Mouse (Mus musculus): ENCODE results near the gene Pak1. TPM values are rescaled to one million over a fixed set of nuclear protein-coding genes. Genes with fewer than 3 reads are reported as not detected.

The Pak1 gene
- polyA plus RNA-seq, 1 experiment from 2014 or later = 88.8 TPM

DNA sequence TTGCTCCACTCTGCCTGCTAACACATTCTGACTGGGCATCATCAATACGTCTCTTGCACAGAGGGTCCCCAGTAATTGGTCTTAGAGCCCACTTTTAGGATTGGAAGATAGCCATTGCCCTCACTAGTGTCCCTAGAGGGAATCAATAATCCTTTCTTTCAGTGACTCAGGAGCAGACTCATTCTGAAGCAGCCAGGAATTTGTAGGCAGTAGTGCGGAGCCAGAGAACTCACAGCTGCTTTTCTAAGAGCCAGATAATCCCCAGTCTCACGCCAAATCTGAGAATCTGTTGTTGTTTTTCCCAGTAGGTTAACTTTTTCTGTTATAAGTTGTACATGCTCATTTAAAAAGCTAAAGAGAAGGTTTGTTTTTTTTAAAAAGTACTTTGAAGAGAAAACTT, 13.0 kb upstream of the Pak1 start:
- WGBS = 57% methylated on average over 3 of the region's 3 CpGs
- H3K4me2 ChIP-seq (replicated peaks; ENCODE audit: low read depth, low read length) = no peak overlapping the region
- H3K4me3 ChIP-seq (ENCODE audit: low read depth, low read length) = no peak overlapping the region
- ATAC-seq (ENCODE audit: low FRiP score) (no peak), DNase-seq (ENCODE audit: low spot score) (no peak)
- no peak overlapping the region for H3K27ac ChIP-seq (ENCODE audit: low read depth, low read length)
- H3K27me3 ChIP-seq (ENCODE audit: control insufficient read depth, insufficient read depth, low read length) = no peaks in the 10 kb centered on the region
- no peaks in the 10 kb centered on the region for H3K4me1 ChIP-seq (replicated peaks; ENCODE audit: control insufficient read depth, insufficient read depth, low read length)
- no peak overlapping the region for H3K9ac ChIP-seq (ENCODE audit: low read depth, low read length)
- no peaks in the 10 kb centered on the region for H3K9me3 ChIP-seq (ENCODE audit: control insufficient read depth, low read length)
- H3K36me3 ChIP-seq (ENCODE audit: control insufficient read depth, insufficient read depth, low read length) = no peaks in the 10 kb centered on the region

GRCm38 (mm10) chr7:97775923-97776322, 12.4 kb upstream of the Pak1 start:
- H3K27ac ChIP-seq (ENCODE audit: low read depth, low read length) = no peak overlapping the region
- ATAC-seq (ENCODE audit: low FRiP score) (no peak), DNase-seq (ENCODE audit: low spot score) (no peak)
- H3K4me2 ChIP-seq (replicated peaks; ENCODE audit: low read depth, low read length) = no peak overlapping the region
- H3K4me1 ChIP-seq (replicated peaks; ENCODE audit: control insufficient read depth, insufficient read depth, low read length) = no peaks in the 10 kb centered on the region
- no peak overlapping the region for H3K4me3 ChIP-seq (ENCODE audit: low read depth, low read length)
- WGBS = 83% methylated on average over 2 of the region's 2 CpGs
- no peaks in the 10 kb centered on the region for H3K27me3 ChIP-seq (ENCODE audit: control insufficient read depth, insufficient read depth, low read length)
- no peaks in the 10 kb centered on the region for H3K36me3 ChIP-seq (ENCODE audit: control insufficient read depth, insufficient read depth, low read length)
- H3K9ac ChIP-seq (ENCODE audit: low read depth, low read length) = no peak overlapping the region
- H3K9me3 ChIP-seq (ENCODE audit: control insufficient read depth, low read length) = no peaks in the 10 kb centered on the region

DNA sequence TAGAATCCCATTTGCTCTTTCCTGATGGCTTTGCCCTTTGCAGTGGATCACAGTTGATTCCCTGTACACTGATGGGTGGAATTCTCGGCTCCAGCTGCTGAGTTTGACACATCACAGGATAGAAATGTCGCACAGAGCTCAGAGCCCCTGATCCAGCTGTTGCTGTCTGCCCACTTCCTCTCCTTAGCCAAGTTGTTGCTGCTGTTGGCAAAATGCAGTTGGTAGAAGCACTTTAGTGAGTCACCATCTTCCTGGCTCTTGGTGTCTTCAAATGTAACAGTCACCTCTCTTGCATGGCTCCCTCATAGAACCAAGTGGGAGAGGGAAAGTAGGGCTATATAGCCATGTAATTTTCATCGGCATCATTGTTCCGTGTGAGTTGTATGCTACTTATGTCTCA, 11.2 kb upstream of the Pak1 start:
- no peaks in the 10 kb centered on the region for H3K27me3 ChIP-seq (ENCODE audit: control insufficient read depth, insufficient read depth, low read length)
- DNase-seq (ENCODE audit: low spot score) (no peak), ATAC-seq (ENCODE audit: low FRiP score) (no peak)
- no peaks in the 10 kb centered on the region for H3K4me1 ChIP-seq (replicated peaks; ENCODE audit: control insufficient read depth, insufficient read depth, low read length)
- H3K27ac ChIP-seq (ENCODE audit: low read depth, low read length) = no peak overlapping the region
- H3K36me3 ChIP-seq (ENCODE audit: control insufficient read depth, insufficient read depth, low read length) = no peaks in the 10 kb centered on the region
- H3K4me3 ChIP-seq (ENCODE audit: low read depth, low read length) = no peak overlapping the region
- 89% methylated on average over 4 of the region's 4 CpGs for WGBS
- no peak overlapping the region for H3K4me2 ChIP-seq (replicated peaks; ENCODE audit: low read depth, low read length)
- H3K9me3 ChIP-seq (ENCODE audit: control insufficient read depth, low read length) = no peaks in the 10 kb centered on the region
- no peak overlapping the region for H3K9ac ChIP-seq (ENCODE audit: low read depth, low read length)

- H3K4me3 ChIP-seq (ENCODE audit: low read depth, low read length) = no peak overlapping the region
- 83% methylated on average over 1 of the region's 1 CpGs for WGBS
- ATAC-seq (ENCODE audit: low FRiP score) = no peak
- H3K9ac ChIP-seq (ENCODE audit: low read depth, low read length) = no peak overlapping the region
- H3K36me3 ChIP-seq (ENCODE audit: control insufficient read depth, insufficient read depth, low read length) = no peaks in the 10 kb centered on the region
- no peaks in the 10 kb centered on the region for H3K4me1 ChIP-seq (replicated peaks; ENCODE audit: control insufficient read depth, insufficient read depth, low read length)
- DNase-seq (ENCODE audit: low spot score) = no peak
- H3K9me3 ChIP-seq (ENCODE audit: control insufficient read depth, low read length) = no peaks in the 10 kb centered on the region
- no peak overlapping the region for H3K4me2 ChIP-seq (replicated peaks; ENCODE audit: low read depth, low read length)
- H3K27ac ChIP-seq (ENCODE audit: low read depth, low read length) = no peak overlapping the region
- H3K27me3 ChIP-seq (ENCODE audit: control insufficient read depth, insufficient read depth, low read length) = no peaks in the 10 kb centered on the region
These were observed 8.1 kb upstream of the Pak1 start for GRCm38 (mm10) chr7:97780222-97780621.

DNA sequence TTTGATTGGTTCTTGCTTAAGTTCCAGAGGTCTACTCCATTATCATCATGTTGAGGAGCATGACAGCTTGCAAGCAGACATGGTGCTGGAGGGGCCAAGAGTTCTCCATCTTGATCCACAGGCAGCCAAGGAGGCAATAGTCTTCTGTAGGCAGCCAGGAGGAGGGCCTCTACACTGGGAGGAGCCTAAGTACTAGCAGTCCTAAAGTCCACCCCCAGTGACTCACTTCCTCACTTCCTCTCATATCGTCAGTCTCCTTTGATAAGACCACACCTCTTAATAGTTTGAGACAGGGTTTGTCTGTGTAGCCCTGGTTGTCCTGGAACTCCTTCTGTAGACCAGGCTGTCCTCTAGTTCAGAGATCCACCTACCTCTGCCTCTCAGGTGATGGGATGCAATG, 7.5 kb upstream of the Pak1 start:
- Histone ChIP-seq H3K4me2 (replicated peaks; ENCODE audit: low read depth, low read length) (no peak overlapping the region), H3K9ac (ENCODE audit: low read depth, low read length) (no peak overlapping the region), H3K9me3 (ENCODE audit: control insufficient read depth, low read length) (no peaks in the 10 kb centered on the region), H3K27me3 (ENCODE audit: control insufficient read depth, insufficient read depth, low read length) (no peaks in the 10 kb centered on the region), H3K4me3 (ENCODE audit: low read depth, low read length) (no peak overlapping the region), H3K36me3 (ENCODE audit: control insufficient read depth, insufficient read depth, low read length) (no peaks in the 10 kb centered on the region), H3K27ac (ENCODE audit: low read depth, low read length) (no peak overlapping the region), H3K4me1 (replicated peaks; ENCODE audit: control insufficient read depth, insufficient read depth, low read length) (no peaks in the 10 kb centered on the region)
- WGBS = 85% methylated on average over 1 of the region's 1 CpGs
- no peak for ATAC-seq (ENCODE audit: low FRiP score)
- DNase-seq (ENCODE audit: low spot score) = no peak

- no peak overlapping the region for H3K4me2 ChIP-seq (replicated peaks; ENCODE audit: low read depth, low read length)
- H3K4me1 ChIP-seq (replicated peaks; ENCODE audit: control insufficient read depth, insufficient read depth, low read length) = no peaks in the 10 kb centered on the region
- no peak overlapping the region for H3K4me3 ChIP-seq (ENCODE audit: low read depth, low read length)
- no peaks in the 10 kb centered on the region for H3K36me3 ChIP-seq (ENCODE audit: control insufficient read depth, insufficient read depth, low read length)
- H3K27me3 ChIP-seq (ENCODE audit: control insufficient read depth, insufficient read depth, low read length) = no peaks in the 10 kb centered on the region
- WGBS = 73% methylated on average over 8 of the region's 8 CpGs
- no peaks in the 10 kb centered on the region for H3K9me3 ChIP-seq (ENCODE audit: control insufficient read depth, low read length)
- no peak overlapping the region for H3K9ac ChIP-seq (ENCODE audit: low read depth, low read length)
- DNase-seq (ENCODE audit: low spot score) (no peak), ATAC-seq (ENCODE audit: low FRiP score) (no peak)
- H3K27ac ChIP-seq (ENCODE audit: low read depth, low read length) = no peak overlapping the region
These were observed 6.8 kb upstream of the Pak1 start for GRCm38 (mm10) chr7:97781496-97781895.

- no peak overlapping the region for H3K4me3 ChIP-seq (ENCODE audit: low read depth, low read length)
- ATAC-seq (ENCODE audit: low FRiP score) (no peak), DNase-seq (ENCODE audit: low spot score) (no peak)
- 67% methylated on average over 5 of the region's 5 CpGs for WGBS
- no peaks in the 10 kb centered on the region for H3K27me3 ChIP-seq (ENCODE audit: control insufficient read depth, insufficient read depth, low read length)
- H3K27ac ChIP-seq (ENCODE audit: low read depth, low read length) = no peak overlapping the region
- no peaks in the 10 kb centered on the region for H3K9me3 ChIP-seq (ENCODE audit: control insufficient read depth, low read length)
- no peaks in the 10 kb centered on the region for H3K36me3 ChIP-seq (ENCODE audit: control insufficient read depth, insufficient read depth, low read length)
- no peak overlapping the region for H3K9ac ChIP-seq (ENCODE audit: low read depth, low read length)
- H3K4me2 ChIP-seq (replicated peaks; ENCODE audit: low read depth, low read length) = no peak overlapping the region
- no peaks in the 10 kb centered on the region for H3K4me1 ChIP-seq (replicated peaks; ENCODE audit: control insufficient read depth, insufficient read depth, low read length)
These were observed 4.8 kb upstream of the Pak1 start for GRCm38 (mm10) chr7:97783523-97783922.

- H3K27ac ChIP-seq (ENCODE audit: low read depth, low read length) = peak overlapping the region; percentile 78
- peak; percentile 58 for ATAC-seq (ENCODE audit: low FRiP score)
These were observed 535 bp downstream of the Pak1 start for GRCm38 (mm10) chr7:97788669-97789483.

GRCm38 (mm10) chr7:97790272-97790671, 1.9 kb downstream of the Pak1 start:
- no peaks in the 10 kb centered on the region for H3K36me3 ChIP-seq (ENCODE audit: control insufficient read depth, insufficient read depth, low read length)
- WGBS = 34% methylated on average over 2 of the region's 2 CpGs
- peak overlapping the region; percentile 86 for H3K4me2 ChIP-seq (replicated peaks; ENCODE audit: low read depth, low read length)
- H3K4me3 ChIP-seq (ENCODE audit: low read depth, low read length) = peak overlapping the region; percentile 87; the same call in 1 of the 2 replicates
- DNase-seq (ENCODE audit: low spot score) (no peak), ATAC-seq (ENCODE audit: low FRiP score) (no peak)
- no peaks in the 10 kb centered on the region for H3K27me3 ChIP-seq (ENCODE audit: control insufficient read depth, insufficient read depth, low read length)
- peaks cover 7% of the 10 kb centered on the region; the same call in 1 of the 2 replicates for H3K4me1 ChIP-seq (replicated peaks; ENCODE audit: control insufficient read depth, insufficient read depth, low read length)
- H3K9me3 ChIP-seq (ENCODE audit: control insufficient read depth, low read length) = no peaks in the 10 kb centered on the region
- H3K9ac ChIP-seq (ENCODE audit: low read depth, low read length) = no peak overlapping the region
- no peak overlapping the region for H3K27ac ChIP-seq (ENCODE audit: low read depth, low read length)

More at GRCm38 (mm10) chr7:97788669-97789483, 535 bp downstream of the Pak1 start:
- Histone ChIP-seq H3K4me1 (replicated peaks; ENCODE audit: control insufficient read depth, insufficient read depth, low read length) (peaks cover 7% of the 10 kb centered on the region; the same call in 1 of the 2 replicates), H3K36me3 (ENCODE audit: control insufficient read depth, insufficient read depth, low read length) (no peaks in the 10 kb centered on the region), H3K27me3 (ENCODE audit: control insufficient read depth, insufficient read depth, low read length) (no peaks in the 10 kb centered on the region), H3K9me3 (ENCODE audit: control insufficient read depth, low read length) (no peaks in the 10 kb centered on the region), H3K4me3 (ENCODE audit: low read depth, low read length) (peak overlapping the region; percentile 87), H3K4me2 (replicated peaks; ENCODE audit: low read depth, low read length) (peak overlapping the region; percentile 86), H3K9ac (ENCODE audit: low read depth, low read length) (peak overlapping the region; percentile 86)
- under 1% methylated on average over 56 of the region's 84 CpGs for WGBS
- peak; percentile 55 for DNase-seq (ENCODE audit: low spot score)

Data from hindbrain, embryonic 11.5 days (tissue).